Mouse (Mus musculus) frontal cortex, postnatal 25 days (tissue): ENCODE measurements around the gene Lrch1.

Experiments
- DNase-seq, 2 experiments: peaks; one replicate each; pipeline ENCODE4 v3.0.0; 2022; ENCODE audit warnings: low spot score in 2 of 2

The Lrch1 gene

GRCm38 (mm10) chr14:74814848-74815789 is 132.6 kb downstream of the Lrch1 start:
- no peak for DNase-seq

- DNase-seq: no peak
These were observed 136.1 kb downstream of the Lrch1 start for GRCm38 (mm10) chr14:74811617-74812016.

GRCm38 (mm10) chr14:74801961-74802360 is 145.7 kb downstream of the Lrch1 start:
- no peak for DNase-seq

- no peak for DNase-seq
These were observed 149.4 kb downstream of the Lrch1 start for GRCm38 (mm10) chr14:74798063-74798890.

GRCm38 (mm10) chr14:74797386-74798062 is 150.2 kb downstream of the Lrch1 start:
- no peak for DNase-seq

- DNase-seq: no peak
These were observed 152.7 kb downstream of the Lrch1 start for GRCm38 (mm10) chr14:74794931-74795330.

- DNase-seq: no peak
These were observed 154.9 kb downstream of the Lrch1 start for GRCm38 (mm10) chr14:74792793-74793192.

GRCm38 (mm10) chr14:74790535-74790934 is 157.1 kb downstream of the Lrch1 start:
- DNase-seq: no peak

GRCm38 (mm10) chr14:74788766-74789165 is 158.9 kb downstream of the Lrch1 start:
- no peak for DNase-seq

GRCm38 (mm10) chr14:74787717-74788116 is 160.0 kb downstream of the Lrch1 start:
- DNase-seq: no peak

GRCm38 (mm10) chr14:74784243-74784934 is 163.3 kb downstream of the Lrch1 start:
- DNase-seq: no peak

- DNase-seq: no peak
These were observed 173.5 kb downstream of the Lrch1 start for GRCm38 (mm10) chr14:74774046-74774619.

GRCm38 (mm10) chr14:74767892-74768291 is 179.8 kb downstream of the Lrch1 start:
- DNase-seq: no peak

GRCm38 (mm10) chr14:74764191-74764918 is 183.3 kb downstream of the Lrch1 start:
- peak; percentile 52 to 53 for DNase-seq

GRCm38 (mm10) chr14:74736850-74737249 is 210.8 kb downstream of the Lrch1 start:
- DNase-seq: no peak

GRCm38 (mm10) chr14:74735471-74735870 is 212.2 kb downstream of the Lrch1 start:
- DNase-seq: no peak

GRCm38 (mm10) chr14:74733397-74733796 is 214.3 kb downstream of the Lrch1 start:
- no peak for DNase-seq

GRCm38 (mm10) chr14:74732079-74732783 is 215.4 kb downstream of the Lrch1 start, which contains the start of gene Esd:
Gene Esd (plus strand): TSS chr14:74732297.
- peak; percentile 64 to 66 for DNase-seq

- no peak for DNase-seq
These were observed 216.2 kb downstream of the Lrch1 start for GRCm38 (mm10) chr14:74731221-74732078.
